Mouse (Mus musculus) layer of hippocampus, postnatal 36 days (tissue): ENCODE measurements around the gene Gm10800. TPM values are rescaled to one million over a fixed set of nuclear protein-coding genes. Genes with fewer than 3 reads are reported as not detected.
"Not testable (repeated sequence)": the region's sequence is repeated elsewhere in the genome, so short reads cannot be mapped to it uniquely, and the experiment has no call there.

Experiments
- DNase-seq, 2 experiments: peaks; one replicate each; pipeline ENCODE4 v3.0.0; 2022
- total RNA-seq, 2 experiments: library from RNA; stranded (reverse); gene quantifications; 2 replicates each; pipeline ENCODE4 v1.2.3; 2021

Gene Gm10800
- under 1 TPM in 1 of 2 experiments, not detected in 1; 0.99 TPM for total RNA-seq

DNA sequence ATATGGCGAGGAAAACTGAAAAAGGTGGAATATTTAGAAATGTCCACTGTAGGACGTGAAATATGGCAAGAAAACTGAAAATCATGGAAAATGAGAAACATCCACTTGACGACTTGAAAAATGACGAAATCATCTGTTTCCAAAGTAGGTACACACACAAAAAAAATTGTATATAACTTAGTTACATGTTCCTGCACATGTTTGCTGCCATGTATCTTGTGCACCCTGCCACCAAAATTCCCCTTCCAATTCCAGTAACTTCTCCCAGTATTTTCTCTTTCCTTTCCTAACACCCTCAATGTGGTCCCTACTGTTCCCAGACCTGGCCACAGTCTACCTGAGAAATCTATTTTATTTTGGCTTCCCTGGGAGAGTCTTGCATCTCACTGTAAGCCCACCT lies at the start of gene Gm10800:
Gm10800 (minus strand) TSS at position 101 of the 400 bp plus-strand sequence.
- not testable (repeated sequence) for DNase-seq

DNA sequence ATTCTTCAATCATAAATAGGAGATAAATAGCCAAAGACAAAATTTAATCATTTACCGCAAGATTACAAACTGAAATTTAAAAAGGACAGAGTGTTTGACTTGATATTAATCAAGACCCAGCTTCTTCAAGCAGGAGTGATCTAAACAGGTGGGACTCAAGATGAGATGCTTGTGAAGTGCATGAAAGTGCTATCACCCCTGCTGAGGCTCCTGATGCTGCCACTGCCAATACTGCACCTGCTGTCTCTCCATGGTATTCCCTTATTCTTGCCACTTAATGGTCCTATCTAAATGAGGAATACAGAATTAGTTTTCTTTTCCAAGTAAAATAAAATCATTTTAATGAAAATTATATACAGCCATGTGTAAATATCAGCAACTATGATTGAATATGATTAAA lies 30.4 kb upstream of the Gm10800 start:
- DNase-seq: no peak

DNA sequence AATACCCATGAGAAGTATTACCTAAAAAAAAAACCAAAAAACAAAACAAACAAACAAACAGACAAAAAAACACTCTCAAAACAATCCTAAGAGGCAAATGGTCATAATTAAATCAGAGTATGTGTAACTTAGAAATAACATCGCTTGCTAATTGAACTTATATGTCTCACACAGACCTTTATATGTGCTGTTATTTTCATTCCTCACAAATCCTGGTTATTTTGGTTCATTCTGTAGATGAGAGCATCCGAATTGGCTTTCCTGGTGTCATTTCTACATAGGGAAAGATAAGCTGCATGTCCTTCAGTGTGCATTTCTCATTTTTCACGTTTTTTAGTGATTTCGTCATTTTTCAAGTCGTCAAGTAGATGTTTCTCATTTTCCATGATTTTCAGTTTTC lies 5.2 kb downstream of the Gm10800 start, which contains the start of gene Gm10801:
Gm10801 (plus strand) TSS at position 301 of the 400 bp plus-strand sequence.
- DNase-seq: not testable (repeated sequence)

Other genes with a start within 250 kb of the Gm10800 start
- gene Gm10801, start 5.1 kb downstream of the Gm10800 start, total RNA-seq: not detected